Mouse (Mus musculus) gastrocnemius, adult 8-10 months (tissue): ENCODE results near the gene Lancl1. TPM values are rescaled to one million over a fixed set of nuclear protein-coding genes. Genes with fewer than 3 reads are reported as not detected.

ENCODE experiments used
- DNase-seq, 2 experiments: peaks; one replicate each; pipeline ENCODE4 v3.0.0; 2022; ENCODE audit warnings: low spot score in 2 of 2
- total RNA-seq, 4 experiments: library from RNA; stranded (reverse); gene quantifications; 2 replicates each; pipeline ENCODE4 v1.2.4; 2022

Gene Lancl1
- total RNA-seq, 4 experiments from 2014 or later = 35.2 to 41.6 (median 38.1) TPM

GRCm38 (mm10) chr1:67017101-67017870 is 21.4 kb downstream of the Lancl1 start:
- no peak for DNase-seq

- DNase-seq = no peak
These were observed 24.5 kb downstream of the Lancl1 start for GRCm38 (mm10) chr1:67014205-67014604.

GRCm38 (mm10) chr1:67010520-67010919 is 28.2 kb downstream of the Lancl1 start:
- no peak for DNase-seq

GRCm38 (mm10) chr1:67003699-67004098 is 35.0 kb downstream of the Lancl1 start:
- DNase-seq = no peak

- DNase-seq = no peak
These were observed 36.4 kb downstream of the Lancl1 start for GRCm38 (mm10) chr1:67002226-67002625.

- no peak for DNase-seq
These were observed 37.3 kb downstream of the Lancl1 start for GRCm38 (mm10) chr1:67001367-67001766.

- no peak for DNase-seq
These were observed 38.2 kb downstream of the Lancl1 start for GRCm38 (mm10) chr1:67000484-67000883.

GRCm38 (mm10) chr1:66998601-66999000 is 40.1 kb downstream of the Lancl1 start:
- DNase-seq = no peak

DNA sequence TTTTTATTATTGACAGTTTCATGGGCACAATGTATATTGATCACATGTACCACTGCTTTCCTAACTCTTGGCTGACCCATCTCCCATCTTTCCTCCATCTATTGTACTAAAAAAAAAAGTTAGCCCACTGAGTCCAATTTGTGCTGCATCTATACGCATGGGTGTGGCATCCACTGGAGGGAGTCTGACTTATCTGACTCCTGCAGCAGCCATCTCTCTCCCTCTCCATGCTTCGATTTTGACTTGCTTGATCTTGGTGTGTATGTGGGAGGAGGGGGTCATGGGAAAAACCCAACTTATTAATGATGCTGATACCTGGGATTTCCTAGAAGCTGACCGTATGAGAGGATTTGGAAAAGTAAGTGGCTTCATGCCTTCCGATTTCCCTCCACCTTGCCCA is 40.5 kb downstream of the Lancl1 start:
- no peak for DNase-seq

DNA sequence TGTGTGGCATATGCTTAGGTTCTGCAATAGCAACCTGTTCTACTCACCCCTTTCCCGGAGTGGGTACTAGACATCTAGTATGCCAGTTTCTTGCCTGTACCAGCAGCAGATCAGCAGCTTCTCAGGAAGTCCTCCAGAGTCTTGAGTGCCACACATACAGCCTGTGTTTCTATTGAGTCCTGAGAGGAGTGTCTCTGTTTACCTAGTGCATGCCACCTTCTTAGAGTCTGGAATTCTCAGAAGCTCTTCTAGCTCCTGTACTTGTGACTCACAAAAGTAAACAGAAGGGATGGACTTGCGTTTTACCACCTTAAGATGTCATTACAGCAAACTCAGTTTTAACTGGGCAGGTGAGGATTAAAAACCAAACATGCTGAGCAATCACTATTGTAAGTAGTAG is 41.9 kb downstream of the Lancl1 start:
- DNase-seq = no peak

DNA sequence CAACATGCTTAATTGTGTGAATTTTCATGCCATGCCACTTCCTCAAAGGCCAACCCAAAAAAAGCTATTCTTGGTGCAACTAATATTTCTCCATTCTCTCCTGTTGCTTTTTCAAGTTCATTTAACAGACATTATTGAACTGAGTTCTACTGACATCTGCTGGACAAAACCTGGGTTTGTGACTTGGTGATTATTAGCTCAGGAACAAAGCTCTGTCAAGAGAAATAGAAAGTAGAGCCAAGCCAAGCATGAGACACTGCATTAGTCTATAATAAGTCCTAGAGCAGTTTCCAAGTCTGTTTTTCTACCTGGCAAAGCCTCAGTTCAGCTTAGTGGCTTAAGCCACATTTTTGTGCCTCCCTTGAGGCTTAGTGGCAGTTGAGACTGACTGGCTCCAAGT is 45.9 kb downstream of the Lancl1 start:
- DNase-seq = no peak

- no peak for DNase-seq
These were observed 51.0 kb downstream of the Lancl1 start for GRCm38 (mm10) chr1:66987558-66988190.

GRCm38 (mm10) chr1:66985906-66986305 is 52.8 kb downstream of the Lancl1 start:
- DNase-seq = no peak

DNA sequence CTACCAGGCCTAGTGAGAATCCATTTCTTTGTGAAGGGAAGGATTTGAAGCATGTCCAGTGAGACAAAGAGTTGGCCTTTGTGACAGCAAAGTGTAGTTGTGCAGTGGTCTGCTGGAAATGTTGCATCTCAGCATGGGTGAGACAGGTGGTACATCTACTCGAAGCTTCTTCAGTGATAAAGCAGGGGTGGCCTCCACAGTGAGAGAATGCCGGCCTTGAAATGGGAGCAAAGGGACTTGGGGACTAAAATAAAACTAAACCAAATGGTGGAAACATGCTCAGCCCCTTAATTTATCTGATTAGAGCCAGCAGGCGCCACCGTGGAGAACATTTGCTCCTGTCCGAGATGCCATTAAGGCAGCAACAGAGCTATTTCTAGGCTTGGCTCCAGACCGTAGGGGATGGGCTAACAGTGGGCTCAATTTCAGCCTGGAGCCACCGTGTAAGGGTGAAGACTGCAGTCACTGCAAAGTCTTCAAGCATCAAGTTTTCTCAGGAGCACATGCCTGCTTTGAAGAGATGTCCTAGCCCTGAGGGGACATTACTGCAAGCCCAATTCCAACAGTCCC is 53.5 kb downstream of the Lancl1 start:
- peak; percentile 50 to 68 for DNase-seq

DNA sequence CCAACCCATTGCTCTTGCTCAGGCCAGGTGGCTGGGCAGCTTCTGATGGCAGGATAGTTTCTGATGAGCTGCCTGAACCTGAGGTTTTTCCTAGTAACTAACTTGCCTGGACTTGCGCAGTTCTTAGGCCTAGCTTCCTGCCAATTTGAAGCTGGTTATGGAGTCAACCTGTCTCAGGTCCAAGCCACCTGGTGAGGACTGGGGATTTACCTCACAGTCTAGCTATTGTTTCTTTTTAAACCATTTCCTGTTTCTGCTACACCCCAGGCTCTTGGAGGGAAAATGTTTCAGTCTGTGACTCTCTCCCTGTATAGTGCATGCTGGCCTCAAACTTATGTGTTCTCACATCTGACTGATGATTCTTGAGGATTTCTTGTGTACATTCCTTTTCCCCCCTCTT is 58.5 kb downstream of the Lancl1 start:
- no peak for DNase-seq

- no peak for DNase-seq
These were observed 63.2 kb downstream of the Lancl1 start for GRCm38 (mm10) chr1:66975456-66975855.

DNA sequence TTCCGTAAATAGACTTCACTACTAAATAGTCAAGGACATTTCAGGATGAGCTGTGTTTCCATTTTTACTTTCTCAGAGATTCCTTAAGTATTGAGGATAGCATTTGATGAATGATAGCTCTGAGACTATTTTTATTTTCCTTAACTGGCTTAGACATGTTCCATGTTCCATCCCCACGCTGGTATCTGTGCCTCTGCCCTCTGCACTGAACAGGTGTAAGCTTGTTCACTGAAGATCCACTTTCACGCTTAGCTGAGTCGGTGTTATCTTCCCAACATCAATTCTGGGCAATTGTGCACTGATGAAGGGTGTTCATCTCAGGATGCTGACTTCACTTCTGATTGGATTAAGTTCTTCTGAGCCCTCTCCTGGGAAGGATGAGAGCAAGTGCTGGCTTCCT is 73.8 kb downstream of the Lancl1 start:
- no peak for DNase-seq

GRCm38 (mm10) chr1:66960536-66961243 is 78.0 kb downstream of the Lancl1 start:
- DNase-seq = no peak

- DNase-seq = peak; percentile 22 to 31
These were observed 81.3 kb downstream of the Lancl1 start for GRCm38 (mm10) chr1:66957361-66957760.

GRCm38 (mm10) chr1:66951086-66951485 is 87.6 kb downstream of the Lancl1 start:
- no peak for DNase-seq
